Mouse (Mus musculus) bone marrow macrophage, adult 2 months (primary cell): Measurements from ENCODE around the gene Midn.

Experiments used
- CTCF ChIP-seq: IDR thresholded peaks from 2 replicates; pipeline ENCODE4 v1.5.1; 2012; ENCODE audit warnings: low read depth, mild to moderate bottlenecking, low read length, moderate library complexity
- POLR2A ChIP-seq: IDR thresholded peaks from 2 replicates; pipeline ENCODE4 v1.6.1; 2012; ENCODE audit warnings: mild to moderate bottlenecking, low read depth, low read length, borderline replicate concordance

DNA sequence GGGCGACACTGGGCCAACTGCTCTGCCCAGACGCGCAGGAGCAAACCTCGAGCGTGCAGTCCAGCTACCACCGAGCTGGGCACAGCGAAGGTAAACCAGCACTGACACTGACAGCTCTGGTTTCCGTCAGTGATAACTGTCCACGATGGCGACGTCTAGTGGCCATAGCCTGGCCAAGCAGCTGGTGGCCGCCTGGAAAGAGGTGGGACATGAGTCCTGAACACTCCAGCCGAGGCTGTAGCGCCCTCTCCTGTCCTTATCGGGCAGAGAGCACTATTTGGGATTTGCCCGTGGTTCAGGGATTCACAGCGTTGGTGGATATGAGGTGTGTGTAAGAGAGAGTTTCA is 16.9 kb downstream of the Midn start:
- TF ChIP-seq CTCF = peak; percentile 97
- TF ChIP-seq POLR2A = no peak
